Mouse (Mus musculus) thymus, adult 2 months (tissue): ENCODE data around the gene Pcbd2. TPM values are rescaled to one million over a fixed set of nuclear protein-coding genes. Genes with fewer than 3 reads are reported as not detected.

Experiments
- DNase-seq: peaks from one replicate; pipeline ENCODE4 v3.0.0; 2021
- H3K27ac ChIP-seq: fragments of 200-500 bp; 2 replicates; pipeline ENCODE4 v1.5.1; 2012; ENCODE audit warnings: low read length, control low read depth; ENCODE audit not compliant: control insufficient read depth, insufficient read depth
- H3K27me3 ChIP-seq: fragments of 200-500 bp; 2 replicates; pipeline ENCODE4 v1.6.1; 2012; ENCODE audit warnings: mild to moderate bottlenecking, low read length, moderate library complexity, mixed read lengths; ENCODE audit not compliant: control insufficient read depth, insufficient read depth
- H3K36me3 ChIP-seq: fragments of 200-500 bp; 2 replicates; pipeline ENCODE4 v1.6.1; 2012; ENCODE audit warnings: mild to moderate bottlenecking, low read length, moderate library complexity; ENCODE audit not compliant: control insufficient read depth, insufficient read depth
- H3K4me1 ChIP-seq: fragments of 200-500 bp; replicated peaks from 2 replicates; pipeline ENCODE4 v1.6.1; 2012; ENCODE audit warnings: low read length; ENCODE audit not compliant: control insufficient read depth, insufficient read depth
- H3K4me3 ChIP-seq: fragments of 200-500 bp; 2 replicates; pipeline ENCODE4 v1.5.1; 2012; ENCODE audit warnings: mild to moderate bottlenecking, low read length, control low read depth, moderate library complexity; ENCODE audit not compliant: control insufficient read depth, insufficient read depth
- CTCF ChIP-seq: fragments of 200-500 bp; IDR thresholded peaks from 2 replicates; pipeline ENCODE4 v1.5.1; 2012; ENCODE audit warnings: mild to moderate bottlenecking, control low read depth, low read length, moderate library complexity, borderline replicate concordance; ENCODE audit not compliant: control insufficient read depth, poor library complexity, insufficient read depth; ENCODE audit errors: extremely low read depth
- POLR2A ChIP-seq: fragments of 200-500 bp; IDR thresholded peaks from 2 replicates; pipeline ENCODE4 v1.6.1; 2012; ENCODE audit warnings: mild to moderate bottlenecking, low read length, control low read depth, moderate library complexity; ENCODE audit not compliant: control insufficient read depth, poor library complexity, insufficient read depth; ENCODE audit errors: extremely low read depth
- WGBS: fragments of 180-500 bp; shearing (Covaris S2); methylation state at CpG from one replicate; pipeline ENCODE4 v1.1.7; 2018; 5-methylcytosine and 5-hydroxymethylcytosine counted together
- polyA plus RNA-seq: library from polyadenylated mRNA; depleted of rRNA; stranded (reverse); fragments of >200 nt; gene quantifications from 2 replicates; pipeline ENCODE4 v1.2.3, GENCODE M21; 2012; rRNA removed

Pcbd2 gene
- polyA plus RNA-seq, 1 experiment, result 18.2 TPM

- Histone ChIP-seq H3K27ac (no peak overlapping the region), H3K4me3 (no peak overlapping the region), H3K36me3 (no peaks in the 10 kb centered on the region), H3K27me3 (peaks cover 14% of the 10 kb centered on the region; the same call in 1 of the 2 replicates), H3K4me1 (no peaks in the 10 kb centered on the region)
- WGBS, result 75% methylated on average over 5 of the region's 5 CpGs
- DNase-seq, result no peak
- TF ChIP-seq POLR2A (no peak), CTCF (no peak)
These were observed 95.3 kb downstream of the Pcbd2 start for GRCm38 (mm10) chr13:55822499-55822898.

GRCm38 (mm10) chr13:55824151-55824945 is 97.2 kb downstream of the Pcbd2 start:
- Histone ChIP-seq H3K4me3 (no peak overlapping the region), H3K27ac (no peak overlapping the region), H3K4me1 (no peaks in the 10 kb centered on the region), H3K36me3 (no peaks in the 10 kb centered on the region), H3K27me3 (peaks cover 22% of the 10 kb centered on the region)
- no peak for TF ChIP-seq CTCF
- DNase-seq, result no peak
- 29% methylated on average over 10 of the region's 10 CpGs for WGBS

GRCm38 (mm10) chr13:55825245-55825681 is 98.1 kb downstream of the Pcbd2 start:
- H3K27me3 ChIP-seq, result peaks cover 22% of the 10 kb centered on the region
- TF ChIP-seq CTCF, result no peak
- TF ChIP-seq POLR2A, result no peak
- H3K4me1 ChIP-seq, result no peaks in the 10 kb centered on the region
- no peak overlapping the region for H3K4me3 ChIP-seq
- no peaks in the 10 kb centered on the region for H3K36me3 ChIP-seq
- no peak for DNase-seq
- 14% methylated on average over 32 of the region's 32 CpGs for WGBS
- H3K27ac ChIP-seq, result no peak overlapping the region

- H3K27ac ChIP-seq, result no peak overlapping the region
- H3K36me3 ChIP-seq, result no peaks in the 10 kb centered on the region
- no peak for TF ChIP-seq POLR2A
- TF ChIP-seq CTCF, result no peak
- H3K4me3 ChIP-seq, result no peak overlapping the region
- WGBS, result 11% methylated on average over 56 of the region's 56 CpGs
- peaks cover 25% of the 10 kb centered on the region for H3K27me3 ChIP-seq
- no peaks in the 10 kb centered on the region for H3K4me1 ChIP-seq
- no peak for DNase-seq
These were observed 99.0 kb downstream of the Pcbd2 start for GRCm38 (mm10) chr13:55826008-55826671.

Other genes with a start within 250 kb of the Pcbd2 start
- gene Dbn1, start 239.3 kb upstream of the Pcbd2 start, polyA plus RNA-seq, result 7.8 and 9.8 TPM in 2 replicates
- 25.6 and 29.5 TPM in 2 replicates for gene Pdlim7, start 213.7 kb upstream of the Pcbd2 start, polyA plus RNA-seq
- 18.2 and 21.9 TPM in 2 replicates for gene Dok3, start 198.1 kb upstream of the Pcbd2 start, polyA plus RNA-seq
- gene Ddx41, start 190.7 kb upstream of the Pcbd2 start, polyA plus RNA-seq, result 97.8 and 100.0 TPM in 2 replicates
- 381 and 409 TPM in 2 replicates for gene Fam193b, start 156.2 kb upstream of the Pcbd2 start, polyA plus RNA-seq
- 73.4 and 76.8 TPM in 2 replicates for gene Tmed9, start 153.6 kb upstream of the Pcbd2 start, polyA plus RNA-seq
- 45.3 and 47.2 TPM in 2 replicates for gene B4galt7, start 127.5 kb upstream of the Pcbd2 start, polyA plus RNA-seq
- gene Caml, start 104.4 kb upstream of the Pcbd2 start, polyA plus RNA-seq, result 15.7 and 17.8 TPM in 2 replicates
- 25.3 and 29.5 TPM in 2 replicates for gene Ddx46, start 92.3 kb upstream of the Pcbd2 start, polyA plus RNA-seq
- 61.2 and 62.1 TPM in 2 replicates for gene B230219D22Rik, start 34.2 kb upstream of the Pcbd2 start, polyA plus RNA-seq
- gene Txndc15, start 12.7 kb upstream of the Pcbd2 start, polyA plus RNA-seq, result 48.9 and 50.8 TPM in 2 replicates
- gene Catsper3, start 57.2 kb downstream of the Pcbd2 start, polyA plus RNA-seq, result not detected in 2 replicates
- 0.07 TPM in 1 of 2 replicates, not detected in the other for gene Pitx1, start 108.8 kb downstream of the Pcbd2 start, polyA plus RNA-seq